Mouse (Mus musculus) forebrain, embryonic 15.5 days (tissue): ENCODE measurements around the gene Txndc8. TPM values are rescaled to one million over a fixed set of nuclear protein-coding genes. Genes with fewer than 3 reads are reported as not detected.

ENCODE experiments used
- ATAC-seq: fragments of 200-750 bp; cut with Nextera tagmentation; replicated peaks from 2 replicates; pipeline ENCODE4 v1.8.0; 2017; ENCODE audit warnings: mild to moderate bottlenecking, moderate TSS enrichment, moderate library complexity
- H3K27ac ChIP-seq: fragments of 300-500 bp; sonication (generic); replicated peaks from 2 replicates; pipeline ENCODE4 v1.5.1; 2015; ENCODE audit warnings: mild to moderate bottlenecking, inconsistent platforms
- H3K27me3 ChIP-seq: fragments of 300-500 bp; sonication (generic); 2 replicates; pipeline ENCODE4 v1.6.1; 2015; ENCODE audit warnings: inconsistent platforms
- H3K36me3 ChIP-seq: fragments of 300-500 bp; sonication (generic); 2 replicates; pipeline ENCODE4 v1.6.1; 2015; ENCODE audit warnings: mild to moderate bottlenecking, inconsistent platforms
- H3K4me1 ChIP-seq: fragments of 300-500 bp; sonication (generic); 2 replicates; pipeline ENCODE4 v1.6.1; 2015; ENCODE audit warnings: inconsistent platforms
- H3K4me2 ChIP-seq: fragments of 300-500 bp; sonication (generic); replicated peaks from 2 replicates; pipeline ENCODE4 v1.6.1; 2015; ENCODE audit warnings: mild to moderate bottlenecking, inconsistent platforms
- H3K4me3 ChIP-seq: fragments of 300-500 bp; sonication (generic); 2 replicates; pipeline ENCODE4 v1.5.1; 2015; ENCODE audit warnings: mild to moderate bottlenecking, inconsistent platforms
- H3K9ac ChIP-seq: fragments of 300-500 bp; sonication (generic); replicated peaks from 2 replicates; pipeline ENCODE4 v1.6.1; 2015; ENCODE audit warnings: mild to moderate bottlenecking, inconsistent platforms
- H3K9me3 ChIP-seq: fragments of 300-500 bp; sonication (generic); 2 replicates; pipeline ENCODE4 v1.6.1; 2016; ENCODE audit warnings: inconsistent platforms
- WGBS: fragments of 180-500 bp; shearing (Covaris S2); methylation state at CpG from one replicate; pipeline ENCODE4 v1.1.7; 2015; ENCODE audit warnings: mixed read lengths; 5-methylcytosine and 5-hydroxymethylcytosine counted together
- polyA plus RNA-seq: library from polyadenylated mRNA; unstranded; fragments of >200 nt; fragmentation: Nextera tagmentation; extraction: Ambion mirVana; gene quantifications from 2 replicates; pipeline ENCODE4 v1.2.1, GENCODE M21; 2015

The Txndc8 gene
- polyA plus RNA-seq, 1 experiment from 2014 or later = not detected

GRCm38 (mm10) chr4:57954991-57955390 lies 53.9 kb downstream of the Txndc8 start:
- H3K4me2 ChIP-seq = peak overlapping the region; percentile 71
- WGBS = 71% methylated on average over 8 of the region's 8 CpGs
- peak overlapping the region; percentile 93 for H3K4me3 ChIP-seq
- H3K9ac ChIP-seq = peak overlapping the region; percentile 90; the same call in 1 of the 2 replicates
- peaks cover 24% of the 10 kb centered on the region for H3K4me1 ChIP-seq
- ATAC-seq = no peak
- no peaks in the 10 kb centered on the region for H3K9me3 ChIP-seq
- H3K27me3 ChIP-seq = no peaks in the 10 kb centered on the region
- peak overlapping the region; percentile 89; the same call in 1 of the 2 replicates for H3K27ac ChIP-seq
- peaks cover 22% of the 10 kb centered on the region for H3K36me3 ChIP-seq

DNA sequence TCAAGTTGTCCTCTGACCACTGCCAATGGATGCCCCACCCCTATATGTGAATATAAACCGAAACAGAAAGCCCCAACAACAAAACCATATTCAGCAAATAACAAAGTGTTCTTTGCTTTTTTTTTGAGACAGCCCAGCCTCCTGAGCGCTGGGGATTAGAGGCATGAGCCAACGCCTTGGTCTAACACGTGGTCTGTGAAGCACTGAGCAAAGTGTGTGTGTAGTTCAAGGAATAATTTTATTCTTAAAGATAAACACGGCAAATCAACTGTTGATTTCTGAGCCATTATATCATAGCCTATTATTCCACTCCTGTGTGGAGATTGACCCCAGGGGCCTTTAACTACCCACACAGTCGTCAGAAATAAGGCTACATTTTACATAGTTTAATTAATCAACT lies 54.3 kb downstream of the Txndc8 start:
- 56% methylated on average over 6 of the region's 6 CpGs for WGBS
- no peaks in the 10 kb centered on the region for H3K9me3 ChIP-seq
- H3K4me3 ChIP-seq = peak overlapping the region; percentile 93
- no peak for ATAC-seq
- peaks cover 26% of the 10 kb centered on the region for H3K36me3 ChIP-seq
- H3K4me1 ChIP-seq = peaks cover 24% of the 10 kb centered on the region
- H3K9ac ChIP-seq = no peak overlapping the region
- H3K4me2 ChIP-seq = peak overlapping the region; percentile 71
- no peaks in the 10 kb centered on the region for H3K27me3 ChIP-seq
- no peak overlapping the region for H3K27ac ChIP-seq

GRCm38 (mm10) chr4:57953796-57954195 lies 55.1 kb downstream of the Txndc8 start:
- Histone ChIP-seq H3K4me2 (no peak overlapping the region), H3K9ac (no peak overlapping the region), H3K27ac (no peak overlapping the region), H3K4me3 (no peak overlapping the region), H3K4me1 (peaks cover 24% of the 10 kb centered on the region), H3K36me3 (peaks cover 34% of the 10 kb centered on the region), H3K9me3 (no peaks in the 10 kb centered on the region), H3K27me3 (no peaks in the 10 kb centered on the region)
- WGBS = 95% methylated on average over 7 of the region's 7 CpGs
- no peak for ATAC-seq

- Histone ChIP-seq H3K27me3 (no peaks in the 10 kb centered on the region), H3K4me1 (peaks cover 24% of the 10 kb centered on the region), H3K36me3 (peaks cover 40% of the 10 kb centered on the region), H3K4me2 (no peak overlapping the region), H3K9me3 (no peaks in the 10 kb centered on the region), H3K9ac (no peak overlapping the region), H3K27ac (no peak overlapping the region), H3K4me3 (no peak overlapping the region)
- no peak for ATAC-seq
- 94% methylated on average over 1 of the region's 1 CpGs for WGBS
These were observed 56.0 kb downstream of the Txndc8 start for GRCm38 (mm10) chr4:57952891-57953290.

DNA sequence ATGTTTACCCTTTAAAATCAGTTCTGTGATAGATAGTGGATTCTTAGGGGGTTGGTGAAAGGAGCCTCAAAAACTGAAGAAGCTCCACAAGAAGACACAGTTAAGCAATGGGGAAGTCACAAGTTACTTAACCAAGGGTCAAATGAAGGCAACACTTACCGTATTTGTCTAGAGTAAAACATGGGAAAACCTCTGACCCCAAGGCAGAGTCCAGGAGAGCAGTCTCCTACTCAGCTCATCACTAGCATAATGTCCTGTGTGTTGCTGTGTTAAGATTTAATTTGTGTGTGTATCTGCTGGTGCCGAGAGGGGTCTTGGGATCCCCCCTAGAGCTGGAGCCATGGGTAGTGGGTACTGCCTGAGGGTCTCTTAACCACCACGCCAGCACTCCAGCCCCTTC lies 56.5 kb downstream of the Txndc8 start:
- Histone ChIP-seq H3K27me3 (no peaks in the 10 kb centered on the region), H3K9me3 (no peaks in the 10 kb centered on the region), H3K4me3 (no peak overlapping the region), H3K4me1 (peaks cover 24% of the 10 kb centered on the region), H3K36me3 (peaks cover 40% of the 10 kb centered on the region), H3K4me2 (no peak overlapping the region), H3K9ac (no peak overlapping the region), H3K27ac (no peak overlapping the region)
- 97% methylated on average over 3 of the region's 3 CpGs for WGBS
- no peak for ATAC-seq

GRCm38 (mm10) chr4:57949866-57950265 lies 59.1 kb downstream of the Txndc8 start:
- ATAC-seq = no peak
- H3K9ac ChIP-seq = no peak overlapping the region
- H3K4me2 ChIP-seq = no peak overlapping the region
- H3K36me3 ChIP-seq = peaks cover 51% of the 10 kb centered on the region
- no peaks in the 10 kb centered on the region for H3K27me3 ChIP-seq
- H3K4me1 ChIP-seq = peaks cover 12% of the 10 kb centered on the region
- WGBS = 93% methylated on average over 6 of the region's 6 CpGs
- H3K9me3 ChIP-seq = no peaks in the 10 kb centered on the region
- no peak overlapping the region for H3K4me3 ChIP-seq
- no peak overlapping the region for H3K27ac ChIP-seq

- H3K4me3 ChIP-seq = no peak overlapping the region
- H3K4me2 ChIP-seq = no peak overlapping the region
- 95% methylated on average over 4 of the region's 4 CpGs for WGBS
- H3K9me3 ChIP-seq = no peaks in the 10 kb centered on the region
- H3K27me3 ChIP-seq = no peaks in the 10 kb centered on the region
- peaks cover 68% of the 10 kb centered on the region for H3K36me3 ChIP-seq
- H3K27ac ChIP-seq = no peak overlapping the region
- no peak for ATAC-seq
- H3K4me1 ChIP-seq = no peaks in the 10 kb centered on the region
- H3K9ac ChIP-seq = no peak overlapping the region
These were observed 61.4 kb downstream of the Txndc8 start for GRCm38 (mm10) chr4:57947476-57947875.

GRCm38 (mm10) chr4:57947036-57947435 lies 61.9 kb downstream of the Txndc8 start:
- H3K36me3 ChIP-seq = peaks cover 69% of the 10 kb centered on the region
- no peaks in the 10 kb centered on the region for H3K4me1 ChIP-seq
- H3K4me3 ChIP-seq = no peak overlapping the region
- no peaks in the 10 kb centered on the region for H3K27me3 ChIP-seq
- H3K27ac ChIP-seq = no peak overlapping the region
- H3K9me3 ChIP-seq = no peaks in the 10 kb centered on the region
- WGBS = 92% methylated on average over 10 of the region's 10 CpGs
- H3K9ac ChIP-seq = no peak overlapping the region
- no peak for ATAC-seq
- H3K4me2 ChIP-seq = no peak overlapping the region

DNA sequence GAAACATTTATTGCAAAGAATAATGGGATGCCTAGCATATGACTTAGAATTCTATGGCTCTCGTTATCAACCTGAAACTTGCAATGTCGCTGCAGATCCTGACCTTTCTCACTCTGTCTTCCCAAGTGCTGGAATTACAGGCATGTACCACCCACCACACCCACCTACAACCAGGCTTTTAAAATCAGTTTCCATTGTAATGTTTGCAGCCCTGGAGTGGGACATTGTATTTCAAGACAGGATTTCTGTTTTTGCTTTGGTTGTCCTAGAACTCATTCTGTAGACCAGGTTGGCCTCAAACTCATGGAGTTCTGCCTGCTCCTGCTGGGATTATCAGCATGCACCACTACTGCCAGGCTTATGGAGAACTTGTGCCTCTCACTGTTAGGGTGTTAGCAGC lies 66.0 kb downstream of the Txndc8 start:
- Histone ChIP-seq H3K27me3 (no peaks in the 10 kb centered on the region), H3K9ac (no peak overlapping the region), H3K9me3 (no peaks in the 10 kb centered on the region), H3K4me3 (no peak overlapping the region), H3K4me2 (no peak overlapping the region), H3K27ac (no peak overlapping the region), H3K36me3 (peaks cover 30% of the 10 kb centered on the region), H3K4me1 (no peaks in the 10 kb centered on the region)
- no peak for ATAC-seq
- 92% methylated on average over 2 of the region's 2 CpGs for WGBS

DNA sequence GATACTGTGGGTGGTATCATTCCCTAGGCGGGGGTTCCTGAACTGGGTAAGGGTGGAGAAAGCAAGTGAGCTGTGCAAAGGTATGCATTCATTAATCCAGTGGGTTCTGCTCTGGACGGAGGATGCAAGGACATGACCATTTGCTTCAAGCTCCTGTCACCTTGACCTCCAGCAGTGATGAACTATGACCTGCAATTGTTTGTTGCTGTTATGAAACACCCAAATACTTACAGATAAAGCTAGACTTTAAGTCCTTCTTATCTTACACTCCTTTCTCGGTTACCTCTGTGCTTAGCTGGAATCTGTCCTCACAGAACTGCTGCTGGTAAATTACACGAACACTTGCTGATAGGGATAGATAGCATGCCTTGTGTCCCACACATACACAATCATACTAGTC lies 68.3 kb downstream of the Txndc8 start:
- H3K9me3 ChIP-seq = no peaks in the 10 kb centered on the region
- ATAC-seq = no peak
- H3K4me1 ChIP-seq = no peaks in the 10 kb centered on the region
- no peak overlapping the region for H3K4me2 ChIP-seq
- no peak overlapping the region for H3K4me3 ChIP-seq
- no peak overlapping the region for H3K27ac ChIP-seq
- H3K36me3 ChIP-seq = peaks cover 24% of the 10 kb centered on the region
- WGBS = 89% methylated on average over 4 of the region's 4 CpGs
- no peaks in the 10 kb centered on the region for H3K27me3 ChIP-seq
- H3K9ac ChIP-seq = no peak overlapping the region

DNA sequence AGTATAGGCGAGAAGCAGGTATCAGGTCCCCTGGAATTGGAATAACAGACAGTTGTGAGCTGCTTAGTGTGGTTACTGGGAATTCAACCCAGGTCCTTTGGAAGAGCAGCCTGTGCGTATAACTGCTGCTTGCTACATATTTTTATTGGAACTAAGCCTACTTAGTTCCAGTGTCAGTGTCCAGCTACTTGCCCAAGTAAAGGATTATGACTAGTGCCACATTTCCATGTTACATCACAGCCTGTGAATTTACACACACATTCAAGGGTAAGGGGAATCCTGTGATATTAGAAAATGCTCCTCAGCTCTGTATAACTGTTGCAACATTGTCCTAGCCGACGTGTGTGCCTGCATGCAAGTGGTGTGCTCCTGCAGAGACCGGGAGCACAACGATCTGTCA lies 71.6 kb downstream of the Txndc8 start:
- no peaks in the 10 kb centered on the region for H3K4me1 ChIP-seq
- no peak overlapping the region for H3K4me2 ChIP-seq
- WGBS = 89% methylated on average over 6 of the region's 6 CpGs
- H3K9me3 ChIP-seq = no peaks in the 10 kb centered on the region
- H3K27ac ChIP-seq = no peak overlapping the region
- H3K36me3 ChIP-seq = no peaks in the 10 kb centered on the region; the same call in 1 of the 2 replicates
- H3K9ac ChIP-seq = no peak overlapping the region
- no peak overlapping the region for H3K4me3 ChIP-seq
- no peaks in the 10 kb centered on the region for H3K27me3 ChIP-seq
- ATAC-seq = no peak

- 77% methylated on average over 5 of the region's 5 CpGs for WGBS
- no peak overlapping the region for H3K9ac ChIP-seq
- H3K27ac ChIP-seq = no peak overlapping the region
- H3K4me3 ChIP-seq = no peak overlapping the region
- no peaks in the 10 kb centered on the region for H3K36me3 ChIP-seq
- H3K4me1 ChIP-seq = no peaks in the 10 kb centered on the region
- H3K4me2 ChIP-seq = no peak overlapping the region
- no peaks in the 10 kb centered on the region for H3K9me3 ChIP-seq
- no peak for ATAC-seq
- no peaks in the 10 kb centered on the region for H3K27me3 ChIP-seq
These were observed 74.7 kb downstream of the Txndc8 start for GRCm38 (mm10) chr4:57934181-57934580.
